Mouse (Mus musculus): ENCODE results near the gene Tepp. TPM values are rescaled to one million over a fixed set of nuclear protein-coding genes. Genes with fewer than 3 reads are reported as not detected.

Gene Tepp
- polyA plus RNA-seq (2015; fragmentation: Nextera tagmentation; extraction: Ambion mirVana), result 1.9 and 3.1 TPM in 2 replicates

DNA sequence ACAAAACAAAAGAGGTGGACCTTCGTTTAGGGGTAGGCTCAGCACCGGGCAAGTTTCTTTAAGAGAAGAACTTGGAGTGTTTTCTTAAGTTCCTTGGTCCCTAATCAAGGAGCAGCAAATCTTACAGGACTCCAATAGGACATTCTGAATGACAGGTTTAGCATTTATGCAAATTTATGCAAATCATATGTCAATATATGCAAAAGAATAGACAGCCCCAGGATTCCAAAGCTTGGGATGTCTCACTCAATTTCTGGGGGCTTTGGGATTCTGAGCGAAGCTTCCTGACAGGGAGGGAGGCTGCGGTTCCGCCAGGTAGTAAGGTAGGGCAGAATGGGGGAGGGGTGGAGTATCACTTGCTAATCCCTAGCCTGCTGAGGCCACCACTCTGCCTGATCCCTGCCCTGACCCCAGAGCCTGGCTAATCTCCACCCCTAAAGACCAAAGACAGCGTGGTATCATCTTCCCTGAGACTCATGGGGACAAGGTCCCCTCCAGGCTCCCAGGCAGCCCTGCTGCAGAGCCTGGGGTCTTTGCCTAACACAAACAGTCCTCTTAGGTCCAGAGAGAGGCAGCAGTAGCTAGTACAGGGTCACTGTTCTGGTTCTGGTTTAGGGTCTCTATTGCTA, at the start of gene Tepp:
Gene Tepp, plus strand, starts transcription at position 225 of the 629 bp plus-strand sequence.

DNA sequence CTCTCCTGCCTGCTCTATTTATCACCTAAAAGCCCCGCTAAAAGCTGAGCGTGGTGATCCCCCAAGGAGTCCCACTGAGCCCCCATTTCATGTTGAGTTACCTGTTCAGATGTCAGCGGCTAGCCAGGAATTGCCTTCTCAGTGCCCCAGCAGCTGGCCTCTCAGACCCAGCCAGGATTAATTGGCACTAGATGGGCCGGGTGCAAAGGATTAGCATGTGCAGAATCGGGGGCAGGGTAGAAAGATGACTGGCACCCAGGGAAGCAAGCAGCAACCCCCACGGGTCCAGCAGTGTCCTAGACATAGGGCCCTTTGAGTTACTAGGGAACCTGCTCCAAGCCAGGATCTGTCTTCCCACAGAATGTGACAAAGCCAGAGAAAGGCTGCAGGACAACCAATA, 3.9 kb upstream of the Tepp start, which contains the start of gene Cngb1:
Gene Cngb1, minus strand, starts transcription at position 155 of the 400 bp plus-strand sequence.

DNA sequence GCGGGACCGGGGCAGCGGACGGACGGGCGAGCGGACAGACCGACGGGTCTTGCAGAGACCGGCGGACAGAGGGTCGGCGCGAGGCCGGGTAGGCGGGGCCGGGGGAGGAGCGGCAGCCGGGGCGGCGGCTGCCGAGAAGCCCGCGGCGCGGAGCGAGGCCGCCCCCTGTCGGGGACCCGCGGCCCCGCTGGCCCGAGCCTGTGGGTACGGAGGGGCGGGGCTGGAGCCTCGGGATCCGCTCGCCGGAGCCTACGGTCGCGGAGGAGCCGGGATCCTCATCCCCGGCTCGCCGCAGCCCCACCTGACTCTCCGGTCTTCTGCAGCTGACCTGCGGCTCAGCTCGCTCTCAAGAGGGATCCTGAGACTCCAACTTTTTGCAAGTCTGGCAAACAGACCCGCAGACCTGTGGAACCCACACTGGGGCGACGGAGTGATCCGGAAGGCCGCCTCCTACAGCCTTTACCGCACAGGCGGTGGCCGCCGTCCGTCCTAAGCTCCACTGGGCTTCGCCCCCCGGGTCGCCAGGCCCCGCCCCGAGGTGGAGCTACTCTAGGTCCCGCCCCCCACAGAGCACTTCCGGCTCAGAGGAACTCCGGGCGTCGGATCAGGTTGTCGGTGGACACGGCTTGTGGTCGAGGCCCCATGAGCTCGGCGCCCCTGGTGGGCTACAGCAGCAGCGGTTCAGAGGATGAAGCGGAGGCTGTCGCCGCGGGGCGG, 21.5 kb downstream of the Tepp start, which contains the start of the genes Zfp319 and Usb1:
Gene Zfp319, minus strand, starts transcription at position 231 of the 717 bp plus-strand sequence.
Gene Usb1, plus strand, starts transcription at position 565 of the 717 bp plus-strand sequence.

DNA sequence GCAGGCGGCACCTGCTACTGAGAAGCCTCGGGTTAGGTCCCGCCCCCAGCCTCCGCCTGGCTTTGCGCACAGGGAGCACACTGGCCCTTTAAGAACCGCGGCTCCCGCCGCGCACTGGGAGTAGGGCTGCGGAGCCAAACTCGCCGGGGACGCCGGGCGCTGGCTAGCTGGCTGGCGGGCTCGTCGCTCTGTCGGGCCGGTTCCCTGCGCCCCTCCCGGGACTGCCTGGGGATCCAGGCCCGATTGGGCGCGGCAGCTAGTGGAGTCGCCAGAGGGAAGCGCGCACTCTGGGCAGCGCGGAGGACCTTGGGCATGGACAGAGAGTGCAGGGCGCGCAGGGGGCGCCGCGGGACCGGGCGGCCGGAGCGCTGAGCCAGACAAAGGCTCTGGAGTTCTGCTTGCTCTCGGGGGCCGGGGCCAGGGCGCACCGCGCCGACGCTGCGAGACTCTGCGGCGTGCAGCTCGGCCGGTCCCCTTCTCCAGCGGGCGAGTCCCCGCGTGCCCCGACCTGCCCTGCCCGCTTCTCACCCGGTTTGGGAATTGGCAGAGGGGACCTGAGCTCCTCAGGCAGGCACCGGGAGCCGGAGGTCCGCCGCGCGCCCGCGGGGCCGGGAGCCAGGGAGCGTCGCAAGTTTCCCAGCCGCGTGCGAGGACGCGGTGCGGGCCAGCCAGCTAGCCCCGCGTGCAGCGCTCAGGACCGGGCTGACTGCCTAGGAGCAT, 41.9 kb downstream of the Tepp start, which contains the start of gene Mmp15:
Gene Mmp15, plus strand, starts transcription at position 118 of the 720 bp plus-strand sequence.

Other genes starting within 250 kb of the Tepp start
- gene Katnb1, start 229.4 kb upstream of the Tepp start, polyA plus RNA-seq (2015; fragmentation: Nextera tagmentation; extraction: Ambion mirVana), result 36.5 and 38.4 TPM in 2 replicates
- 33.4 and 34.6 TPM in 2 replicates for gene Kifc3, start 107.8 kb upstream of the Tepp start, polyA plus RNA-seq (2015; fragmentation: Nextera tagmentation; extraction: Ambion mirVana)
- 0.70 and 1.5 TPM in 2 replicates for gene Cngb1, start 4.0 kb upstream of the Tepp start, polyA plus RNA-seq (2015; fragmentation: Nextera tagmentation; extraction: Ambion mirVana)
- 7.9 and 9.2 TPM in 2 replicates for gene Zfp319, start 21.4 kb downstream of the Tepp start, polyA plus RNA-seq (2015; fragmentation: Nextera tagmentation; extraction: Ambion mirVana)
- gene Usb1, start 21.7 kb downstream of the Tepp start, polyA plus RNA-seq (2015; fragmentation: Nextera tagmentation; extraction: Ambion mirVana), result 23.5 and 28.6 TPM in 2 replicates
- 21.0 and 22.4 TPM in 2 replicates for gene Mmp15, start 41.7 kb downstream of the Tepp start, polyA plus RNA-seq (2015; fragmentation: Nextera tagmentation; extraction: Ambion mirVana)
- 121 and 128 TPM in 2 replicates for gene Cfap20, start 124.3 kb downstream of the Tepp start, polyA plus RNA-seq (2015; fragmentation: Nextera tagmentation; extraction: Ambion mirVana)
- 10.6 and 12.3 TPM in 2 replicates for gene Csnk2a2, start 179.5 kb downstream of the Tepp start, polyA plus RNA-seq (2015; fragmentation: Nextera tagmentation; extraction: Ambion mirVana)
- gene Ccdc113, start 223.5 kb downstream of the Tepp start, polyA plus RNA-seq (2015; fragmentation: Nextera tagmentation; extraction: Ambion mirVana), result 1.7 and 2.3 TPM in 2 replicates